Mouse (Mus musculus) retina, postnatal 1 day (tissue): ENCODE results near the gene Tmem255b.
A peak's percentile ranks its signal among the peaks of the same experiment; 100 is the strongest.

Source experiments
- DNase-seq: peaks from one replicate; pipeline ENCODE4 v3.0.0-alpha.2; 2012

Gene Tmem255b

DNA sequence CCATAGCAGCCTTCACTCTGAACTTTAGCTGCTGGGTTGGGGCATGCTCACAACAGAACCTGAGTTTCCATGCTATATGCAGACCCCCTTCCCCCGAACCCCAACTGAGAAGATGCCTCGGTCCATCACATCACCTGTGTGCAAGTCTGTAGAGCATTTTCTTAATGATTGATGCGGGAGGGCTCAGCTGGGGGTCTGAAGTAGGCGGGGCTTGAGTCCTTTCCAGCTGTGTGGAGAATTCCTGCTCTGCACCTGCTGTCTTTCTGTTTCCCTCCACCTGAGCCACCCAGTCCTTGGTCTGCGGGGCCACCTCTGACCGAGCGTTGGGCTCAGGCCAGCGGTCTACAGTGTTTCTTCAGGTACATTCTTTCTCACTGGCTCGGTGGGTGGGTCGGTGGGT is at the start of gene Tmem255b:
Gene Tmem255b, plus strand, starts transcription at position 301 of the 400 bp plus-strand sequence.
- no peak for DNase-seq

DNA sequence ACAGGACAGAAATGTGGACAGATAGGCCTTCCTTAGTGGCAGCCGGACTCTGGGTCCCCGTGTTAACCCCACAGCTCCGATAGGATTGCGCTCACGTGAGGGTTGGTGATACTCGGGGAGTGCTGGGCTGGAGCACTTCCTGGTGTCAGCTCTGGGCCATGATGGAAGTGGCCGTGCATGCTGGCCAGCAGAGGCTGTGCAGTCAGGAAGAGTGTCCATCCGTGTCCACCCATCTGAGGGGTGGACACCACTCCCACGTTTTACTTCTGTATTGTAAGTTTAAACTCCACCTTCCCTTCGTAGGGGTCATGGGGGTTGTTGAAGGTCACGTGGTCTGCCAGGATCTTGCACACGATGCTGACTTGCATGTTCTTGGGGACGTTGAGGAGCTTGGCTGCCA is 48.6 kb upstream of the Tmem255b start:
- DNase-seq = no peak

DNA sequence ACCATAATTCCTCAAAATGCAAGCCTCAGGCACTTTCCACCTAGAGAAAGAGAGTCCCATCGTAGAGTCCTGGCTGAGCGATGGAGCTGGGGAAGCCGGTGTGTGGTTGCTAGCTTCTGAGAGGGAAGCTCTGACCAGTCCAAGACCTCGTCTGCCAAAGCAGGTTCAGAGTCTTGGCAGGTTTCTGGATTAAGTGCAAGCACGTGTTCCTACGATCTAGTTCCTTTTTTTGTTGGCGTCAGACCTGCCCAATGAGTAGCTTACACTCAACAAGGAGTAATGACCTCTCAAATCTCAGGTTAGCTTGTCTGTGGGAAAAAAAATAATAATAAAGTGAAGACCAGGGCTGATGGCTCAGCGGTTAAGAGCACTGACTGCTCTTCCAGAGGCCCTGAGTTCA is 47.3 kb upstream of the Tmem255b start:
- no peak for DNase-seq

DNA sequence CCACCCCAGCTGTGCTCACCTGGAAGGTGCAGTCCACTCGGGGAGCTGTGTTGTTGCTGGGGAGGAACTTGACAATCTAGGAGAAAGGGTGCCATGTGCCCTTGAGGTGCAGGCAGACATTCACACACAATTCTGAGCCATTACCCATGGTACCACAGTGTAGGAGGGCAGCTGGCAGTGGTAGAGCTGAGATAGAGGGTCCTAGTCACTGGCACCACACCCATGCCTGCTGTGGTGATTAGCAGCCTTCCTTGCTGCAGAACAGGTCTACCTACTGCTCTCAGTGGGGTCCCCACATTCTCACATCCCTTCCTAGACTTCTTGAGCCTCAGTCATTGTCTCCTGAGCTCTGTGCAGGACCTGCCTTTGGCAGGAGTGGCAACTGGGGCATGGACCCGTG is 46.2 kb upstream of the Tmem255b start:
- no peak for DNase-seq

DNA sequence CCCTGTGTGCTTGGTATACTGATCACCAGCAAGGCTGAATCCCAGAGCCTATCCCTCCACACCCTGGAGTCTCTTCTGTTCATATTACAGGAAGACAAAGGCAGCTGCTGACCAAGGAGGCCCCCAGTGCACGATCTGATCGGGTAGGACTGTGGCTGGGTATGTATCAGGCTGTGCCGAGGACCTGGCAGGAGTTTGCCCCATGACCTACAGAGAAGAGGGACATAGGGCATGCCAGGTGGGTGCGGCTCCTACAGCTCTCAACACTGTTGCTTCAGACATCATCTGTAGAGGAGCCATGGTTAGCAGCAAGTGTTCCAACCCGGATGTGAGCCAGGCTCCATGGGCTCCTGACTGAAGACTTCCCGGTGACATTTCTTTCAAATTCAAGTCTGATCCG is 41.1 kb upstream of the Tmem255b start:
- DNase-seq = no peak

DNA sequence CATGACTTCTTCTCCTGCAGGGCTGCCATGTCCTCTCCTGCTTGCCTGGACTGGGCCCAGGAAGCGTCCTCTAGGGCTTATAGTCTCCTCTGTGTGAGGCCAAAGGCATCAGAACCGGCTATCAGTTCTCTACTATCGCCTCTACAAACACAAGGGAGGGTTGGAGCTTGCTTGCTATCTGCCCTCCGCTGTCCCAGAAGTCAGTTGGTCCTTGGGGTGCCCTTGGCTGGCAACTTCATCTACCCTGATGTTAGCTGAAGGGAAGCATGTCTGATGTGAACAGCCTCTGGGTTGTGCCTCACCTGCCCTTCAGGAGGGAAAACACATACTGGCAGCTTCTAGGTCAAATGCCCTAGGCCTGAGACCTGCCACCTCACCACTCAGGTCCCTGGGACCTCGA is 38.3 kb upstream of the Tmem255b start, which contains the start of gene Atp4b:
Gene Atp4b, minus strand, starts transcription at position 101 of the 400 bp plus-strand sequence.
- no peak for DNase-seq

DNA sequence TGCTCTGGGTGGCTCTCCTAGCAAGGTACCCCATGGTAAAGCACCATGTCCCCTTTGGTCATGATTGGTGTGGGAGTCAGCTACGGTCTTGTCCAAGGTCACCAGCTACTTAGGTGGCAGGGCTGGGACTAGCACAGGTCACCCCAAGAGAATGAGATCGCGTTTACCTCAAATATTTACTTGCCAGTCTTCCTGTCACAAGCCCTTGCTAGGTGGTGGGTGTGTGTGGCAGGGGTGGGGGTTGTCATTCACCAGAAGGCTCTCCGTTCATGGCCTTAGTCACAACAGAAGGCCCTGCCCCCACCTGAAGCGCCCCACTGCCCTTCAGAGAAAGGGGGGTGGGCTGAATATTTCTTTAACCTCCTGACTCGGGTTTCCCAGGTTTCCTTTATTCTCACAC is 31.5 kb upstream of the Tmem255b start:
- DNase-seq = no peak

DNA sequence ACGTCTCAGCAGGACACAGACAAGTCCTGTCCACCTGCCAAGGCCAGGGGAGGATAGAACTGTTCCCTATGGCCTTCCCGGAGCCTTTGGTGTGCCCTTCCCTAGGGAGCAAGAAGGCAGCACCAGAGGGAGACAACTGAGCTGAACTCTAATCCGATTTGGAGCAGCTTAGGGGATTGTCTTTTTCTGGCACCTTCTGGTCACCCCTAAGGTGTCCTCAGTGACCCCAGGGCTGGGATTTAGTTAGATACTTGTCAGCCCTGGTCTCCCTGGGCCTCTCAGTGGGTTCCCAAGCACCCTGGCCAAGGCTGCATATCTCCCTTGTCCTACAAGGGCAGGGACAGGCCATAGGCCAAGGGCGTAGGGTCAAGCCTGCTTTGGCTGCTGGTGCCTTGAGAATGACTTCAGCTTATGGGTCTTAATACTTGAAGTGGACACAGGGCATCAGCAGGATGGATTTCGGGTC is 30.3 kb upstream of the Tmem255b start, which contains the start of gene Grk1:
Gene Grk1, plus strand, starts transcription at position 416 of the 466 bp plus-strand sequence.
- peak; percentile 82 for DNase-seq

DNA sequence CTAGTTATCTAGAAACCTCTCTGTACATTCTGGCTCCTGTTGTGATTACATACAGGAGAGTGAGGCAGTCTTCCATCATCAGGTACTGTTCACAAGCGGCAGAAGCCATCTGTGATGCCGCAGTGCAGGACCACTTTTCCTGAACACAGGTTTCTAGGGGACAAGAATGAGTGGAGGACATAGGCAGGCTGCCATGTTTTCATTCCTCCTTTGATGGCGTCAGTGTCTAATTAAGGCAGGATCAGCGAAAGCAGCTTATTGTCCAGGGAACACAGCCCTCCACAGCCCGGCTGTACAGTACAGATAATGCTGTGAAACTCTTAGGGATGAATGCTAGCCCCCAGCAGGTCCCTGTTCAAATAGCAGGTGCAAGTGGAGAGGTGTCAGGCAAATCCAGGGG is 29.0 kb upstream of the Tmem255b start:
- peak; percentile 63 for DNase-seq

DNA sequence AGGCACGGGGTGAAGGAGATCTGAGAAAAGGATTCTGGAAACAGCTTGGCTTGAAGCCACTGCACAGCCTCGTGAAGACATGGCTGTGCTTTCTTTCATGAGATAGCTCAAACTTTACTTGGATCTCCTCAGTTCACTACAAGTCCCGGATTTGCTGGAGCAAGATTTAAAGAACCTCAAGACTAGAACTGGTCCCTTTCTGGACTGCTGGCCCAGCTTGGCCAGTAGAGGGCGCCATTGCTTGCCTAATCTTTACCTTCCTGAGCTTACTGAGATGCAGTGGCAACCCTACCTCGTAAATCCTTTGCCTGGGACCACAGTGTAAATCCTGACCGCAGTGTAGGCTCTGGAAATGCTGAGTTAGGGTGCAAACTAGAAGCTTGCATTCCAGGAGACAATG is 23.4 kb upstream of the Tmem255b start:
- DNase-seq = peak; percentile 73

DNA sequence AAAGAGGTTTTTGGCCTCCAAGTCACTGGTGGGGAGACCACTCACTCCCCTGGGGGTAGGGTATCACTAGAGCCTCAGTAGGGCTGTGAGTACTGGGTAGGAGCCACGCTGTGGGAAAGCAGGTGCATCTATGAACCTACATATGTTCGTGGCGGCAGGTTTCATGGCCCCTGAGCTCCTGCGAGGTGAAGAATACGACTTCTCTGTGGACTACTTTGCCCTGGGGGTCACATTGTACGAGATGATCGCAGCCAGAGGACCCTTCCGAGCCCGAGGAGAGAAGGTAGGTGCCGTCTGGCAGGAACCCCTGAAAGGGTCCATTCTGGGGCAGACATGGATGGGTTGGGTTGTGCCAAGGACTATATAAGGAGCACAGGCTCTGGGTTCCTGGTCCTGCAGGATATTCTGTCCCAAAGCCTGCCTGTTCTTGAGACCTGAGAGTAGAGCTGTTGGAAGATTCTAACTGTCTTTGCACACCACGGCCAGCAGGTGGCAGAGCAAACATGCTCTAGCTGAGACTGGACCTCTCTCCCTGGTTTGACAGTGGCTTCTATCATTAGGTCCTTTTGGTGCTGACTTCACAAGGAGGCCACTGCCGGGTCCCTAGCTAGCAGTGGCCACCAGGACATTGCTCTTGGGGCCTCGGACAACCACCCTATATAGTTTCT is 22.0 kb upstream of the Tmem255b start:
- peak; percentile 75 for DNase-seq

DNA sequence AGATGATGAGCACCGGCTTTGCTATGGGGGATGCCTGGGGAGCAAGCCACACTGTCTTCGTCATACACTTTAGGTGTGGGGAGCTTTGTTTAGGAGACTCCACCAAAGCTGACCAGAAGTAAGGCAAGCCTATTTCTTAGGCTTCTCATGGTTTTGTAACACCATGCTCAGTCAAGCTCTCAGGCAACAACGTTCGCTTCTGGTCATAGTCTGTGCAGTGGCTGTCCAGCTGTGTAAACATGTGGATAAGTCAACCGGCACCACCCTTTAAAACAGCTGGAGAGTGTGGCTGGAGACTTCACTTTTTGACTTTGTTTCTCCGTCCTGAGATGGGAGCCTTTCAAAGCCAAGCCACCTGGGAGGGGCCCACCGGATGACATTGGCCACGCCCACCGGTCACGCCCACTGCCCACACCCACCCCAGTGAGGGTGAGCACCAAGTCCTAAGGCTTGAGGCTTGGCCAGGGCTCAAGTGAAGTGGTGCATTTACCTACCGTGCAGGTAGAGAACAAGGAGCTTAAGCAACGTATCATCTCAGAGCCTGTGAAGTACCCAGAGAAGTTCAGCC is 21.1 kb upstream of the Tmem255b start:
- DNase-seq = no peak

DNA sequence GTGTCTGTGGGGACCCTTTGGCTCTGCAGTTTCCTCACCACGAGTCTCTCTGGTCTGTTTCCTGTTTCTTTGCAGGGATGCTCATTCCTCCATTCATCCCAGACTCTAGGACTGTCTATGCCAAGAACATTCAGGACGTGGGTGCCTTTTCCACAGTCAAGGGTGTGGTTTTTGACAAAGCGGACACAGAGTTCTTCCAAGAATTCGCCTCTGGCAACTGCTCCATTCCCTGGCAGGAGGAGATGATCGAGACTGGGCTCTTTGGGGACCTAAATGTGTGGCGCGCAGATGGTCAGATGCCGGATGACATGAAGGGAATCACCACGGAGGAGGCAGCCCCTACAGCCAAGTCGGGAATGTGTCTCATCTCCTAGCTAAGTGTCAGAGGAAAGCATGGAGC is 19.1 kb upstream of the Tmem255b start:
- no peak for DNase-seq

DNA sequence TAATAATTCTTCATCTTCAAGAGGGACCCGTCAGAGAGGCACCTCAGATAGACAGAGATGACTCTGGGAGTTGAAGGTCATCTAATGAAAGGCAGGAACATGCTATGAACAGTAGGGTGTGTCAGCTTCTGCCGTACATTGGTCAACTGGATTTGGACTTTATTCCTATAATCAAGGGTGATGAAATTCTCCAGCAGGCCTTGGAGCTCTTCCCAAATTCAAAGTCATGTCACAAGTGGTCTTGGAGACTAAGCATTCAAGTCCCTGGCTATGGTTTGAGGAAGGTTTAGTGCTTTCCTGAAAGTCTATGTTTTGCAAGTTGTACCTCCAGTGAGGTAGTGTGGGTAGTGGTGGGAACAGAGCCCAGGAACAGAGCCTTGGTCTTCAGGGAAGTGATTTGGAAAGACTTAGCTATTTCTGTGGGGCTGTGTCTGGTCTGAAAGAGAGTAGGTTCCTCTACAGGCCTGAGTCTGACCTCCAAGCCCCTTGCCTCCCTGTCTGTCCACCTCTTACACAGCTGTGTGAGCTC is 15.8 kb upstream of the Tmem255b start:
- no peak for DNase-seq

DNA sequence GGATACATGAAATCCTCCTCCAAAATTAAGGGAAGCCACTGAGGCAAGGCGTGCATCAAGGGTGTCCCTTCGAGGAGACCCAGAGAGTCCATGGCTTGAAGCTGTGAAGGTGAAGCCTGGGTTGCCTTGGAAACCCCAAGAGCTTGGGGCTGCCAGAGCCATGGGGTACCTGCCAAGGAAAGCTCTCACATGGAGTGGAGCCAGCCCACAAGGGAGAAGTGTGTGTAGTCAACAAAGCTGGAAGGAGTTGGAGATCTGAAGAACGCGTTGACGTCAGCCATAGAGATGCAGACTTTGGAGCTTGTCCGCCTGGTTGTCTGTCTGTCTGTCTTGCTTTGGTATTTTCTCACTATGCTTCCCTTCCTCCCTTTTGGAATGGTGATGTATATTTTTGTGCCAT is 14.0 kb upstream of the Tmem255b start:
- DNase-seq = no peak

DNA sequence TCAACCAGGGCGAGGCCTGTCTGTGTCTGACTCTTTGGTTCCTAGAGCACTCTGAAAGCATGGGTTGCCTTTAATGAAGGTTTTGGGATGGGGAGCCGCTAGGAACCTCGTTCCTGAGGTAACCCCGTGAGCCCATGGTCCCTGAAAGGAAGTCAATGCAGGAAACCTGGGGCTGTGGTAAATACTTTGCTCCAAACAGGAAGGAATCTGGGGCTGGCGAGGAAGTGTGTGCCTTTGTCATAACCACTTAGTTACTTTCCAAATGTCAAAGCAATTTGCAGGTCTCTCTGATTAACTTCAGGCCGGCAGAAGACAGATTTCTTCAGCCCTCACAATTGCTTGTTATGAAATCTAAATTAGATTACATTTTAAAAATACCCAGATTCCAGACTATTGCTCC is 7.6 kb upstream of the Tmem255b start:
- no peak for DNase-seq

DNA sequence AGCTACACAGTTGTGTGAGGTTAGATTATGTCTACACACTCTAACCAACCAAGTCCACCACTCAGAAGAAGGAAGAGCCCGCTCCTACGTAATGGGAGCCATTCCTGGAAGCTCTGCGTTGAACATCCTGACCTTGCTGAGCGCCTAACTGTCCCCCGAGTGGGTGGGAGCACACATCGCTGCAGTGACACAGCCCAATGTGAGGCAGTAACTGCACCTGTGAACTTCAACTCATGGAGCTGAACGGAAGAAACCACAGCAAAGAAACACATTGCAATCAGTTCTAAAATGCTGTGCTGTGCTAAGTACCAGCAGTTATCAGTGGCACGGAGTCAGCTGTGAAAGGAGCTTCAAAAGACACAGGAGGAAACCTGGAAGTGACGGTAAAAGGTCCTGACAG is 6.8 kb upstream of the Tmem255b start:
- DNase-seq = no peak

DNA sequence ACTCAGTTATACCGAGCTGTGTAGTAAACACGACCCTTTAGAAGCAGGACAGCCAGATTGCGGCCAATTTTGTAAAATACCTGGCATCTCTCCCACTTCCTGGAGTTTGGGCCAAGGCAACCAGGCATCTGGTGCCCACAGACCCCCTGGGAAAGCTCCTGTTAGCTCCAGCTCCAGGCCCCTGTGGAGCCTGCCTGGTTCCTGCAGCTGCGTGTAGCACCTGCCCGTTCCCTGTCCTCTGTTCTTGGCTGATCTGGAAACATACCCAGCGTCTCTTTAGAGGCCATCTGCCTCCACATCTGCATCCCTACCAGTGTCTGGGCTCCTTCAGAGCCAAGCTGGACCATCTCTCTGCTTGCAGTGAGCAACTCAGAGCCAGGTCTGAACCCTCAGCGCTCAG is 4.6 kb upstream of the Tmem255b start:
- DNase-seq = no peak

DNA sequence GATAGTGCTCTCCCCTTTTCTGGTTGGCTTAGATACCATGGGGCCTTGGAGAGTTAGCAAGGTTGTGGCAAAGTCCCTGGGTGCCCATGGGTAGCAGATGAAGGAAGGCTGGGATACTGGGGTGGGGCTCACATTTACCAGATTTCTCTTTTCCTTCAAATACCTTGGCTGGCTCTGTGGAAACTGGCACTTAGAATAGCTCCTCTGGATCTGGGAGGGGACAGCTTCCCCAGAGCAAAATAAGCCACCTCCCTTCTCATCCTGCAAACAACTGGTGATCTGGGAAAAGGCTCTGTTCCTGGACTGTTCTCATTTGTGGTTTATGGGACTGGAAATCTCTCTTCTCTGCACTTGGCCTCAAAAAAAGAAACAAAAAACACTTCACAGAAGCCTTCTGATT is 4.1 kb upstream of the Tmem255b start:
- no peak for DNase-seq

DNA sequence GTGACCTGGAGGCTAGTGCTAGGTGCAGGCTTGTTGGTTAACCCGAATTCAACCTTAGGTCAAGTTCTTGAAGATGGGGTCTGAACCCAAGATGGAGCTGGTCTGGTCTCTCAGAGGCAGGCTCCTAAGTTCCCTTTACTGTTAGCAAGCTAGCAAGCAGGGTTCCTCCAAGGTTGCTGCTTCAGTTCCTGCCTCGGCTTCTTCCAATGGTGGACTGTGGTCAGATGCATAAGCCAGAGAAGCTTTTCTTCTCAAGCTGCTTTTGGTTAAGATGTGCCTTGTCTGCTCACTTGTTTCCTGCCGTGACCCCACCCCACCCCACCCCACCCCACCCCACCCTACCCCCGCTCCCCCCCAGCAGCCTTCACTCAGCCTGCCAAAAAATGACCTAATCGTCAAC is 1.9 kb upstream of the Tmem255b start:
- DNase-seq = no peak

DNA sequence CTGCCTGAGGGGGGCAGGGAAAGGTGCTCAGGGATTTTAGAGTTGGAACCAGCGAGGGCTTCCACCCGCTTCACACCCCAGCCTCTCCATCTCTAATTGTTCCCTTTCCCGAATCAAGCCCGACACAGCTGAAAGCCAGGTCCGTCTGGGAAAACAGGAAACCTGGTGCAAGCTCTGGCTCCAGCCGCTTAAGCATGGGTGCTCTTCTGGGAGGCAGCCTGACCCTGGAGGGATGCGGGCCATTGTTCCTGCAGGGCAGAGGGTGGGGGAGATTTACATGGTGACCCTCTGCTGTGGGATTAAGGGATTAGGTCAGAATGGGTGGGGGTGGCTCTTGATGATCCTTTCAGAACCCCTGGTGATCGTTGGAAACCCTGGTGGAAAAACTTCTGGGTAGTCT is 1.1 kb downstream of the Tmem255b start:
- peak; percentile 49 for DNase-seq

DNA sequence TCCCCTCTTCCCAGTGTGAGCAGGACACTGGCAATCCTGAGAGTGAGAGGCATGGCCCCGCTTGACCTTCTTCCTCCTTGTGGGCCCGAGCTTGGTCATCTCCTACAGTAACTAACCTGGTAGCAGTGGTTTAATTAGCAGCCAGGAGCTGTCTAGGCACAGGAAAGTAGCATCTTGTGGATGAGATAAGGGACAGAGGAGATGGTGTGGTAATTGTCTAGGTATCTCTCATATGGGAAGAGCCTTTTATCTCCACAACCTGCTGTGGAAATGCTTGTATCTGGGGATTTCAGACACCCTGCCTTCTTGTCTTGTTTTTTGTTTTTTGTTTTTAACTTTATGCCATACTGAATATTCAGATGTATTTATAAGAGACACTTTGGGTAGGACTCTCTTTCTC is 2.5 kb downstream of the Tmem255b start:
- DNase-seq = no peak

DNA sequence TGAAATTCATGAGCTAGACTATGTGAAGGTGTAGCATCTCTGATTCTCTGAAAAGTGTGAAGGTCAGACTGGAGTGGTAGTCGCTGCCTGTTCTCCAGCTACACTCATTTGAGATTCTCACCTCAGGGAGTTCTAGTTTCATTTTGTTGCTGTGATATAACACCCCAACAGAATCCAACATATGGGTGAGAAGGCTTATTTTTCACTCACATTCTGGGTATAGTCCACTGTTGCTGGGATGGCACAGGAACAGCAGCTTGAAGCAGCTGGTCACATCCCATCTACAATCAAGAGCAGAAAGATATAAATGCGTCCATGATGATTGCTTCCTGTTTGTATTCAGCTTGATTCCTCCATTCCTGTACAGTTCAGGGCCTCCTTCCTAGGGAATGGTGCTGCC is 7.2 kb downstream of the Tmem255b start:
- DNase-seq = no peak

DNA sequence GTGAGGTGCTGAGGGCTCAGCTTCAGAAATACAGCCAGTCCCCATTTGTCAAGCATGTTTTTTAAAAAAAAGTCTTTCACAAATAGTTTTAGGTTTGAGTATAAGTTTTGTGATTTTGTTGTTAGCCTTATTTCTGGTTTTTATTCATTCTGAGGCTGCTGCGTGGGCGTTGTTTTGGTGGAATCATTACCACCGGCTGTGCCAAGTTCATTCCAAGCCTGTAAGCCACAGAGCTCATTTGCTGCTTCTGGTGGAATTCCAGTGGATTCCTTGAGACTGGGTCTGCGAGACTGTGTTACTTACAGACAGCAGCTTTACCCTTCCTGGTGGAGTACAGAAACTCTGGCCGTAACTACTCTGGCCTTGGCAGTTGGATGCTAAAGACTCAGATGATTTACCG is 11.5 kb downstream of the Tmem255b start:
- DNase-seq = no peak

DNA sequence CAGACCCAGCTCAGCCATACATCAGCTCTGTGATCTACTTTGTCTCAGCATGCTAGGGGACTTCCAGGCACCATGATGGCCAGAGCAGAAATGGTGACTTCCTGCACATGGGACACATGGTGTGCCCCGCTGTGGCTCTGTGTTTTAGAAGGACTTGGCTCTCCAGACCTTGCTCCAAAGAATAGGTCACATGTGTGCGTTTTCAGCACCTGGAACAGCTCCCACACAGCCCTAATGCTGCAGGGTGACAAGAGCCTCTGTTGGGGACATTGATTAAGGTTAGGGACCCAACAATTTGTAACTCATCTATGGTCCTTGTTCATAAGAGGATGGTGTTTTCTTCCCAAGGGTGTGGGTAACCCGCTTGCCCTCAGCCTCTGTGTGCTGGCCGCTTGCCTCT is 13.2 kb downstream of the Tmem255b start:
- peak; percentile 51 for DNase-seq
